Mouse (Mus musculus): ENCODE measurements around the gene Mpv17l2. TPM values are rescaled to one million over a fixed set of nuclear protein-coding genes. Genes with fewer than 3 reads are reported as not detected.

Mpv17l2 gene
- 10 to 100 TPM; 35.8 to 37.1 TPM for total RNA-seq (2021)

DNA sequence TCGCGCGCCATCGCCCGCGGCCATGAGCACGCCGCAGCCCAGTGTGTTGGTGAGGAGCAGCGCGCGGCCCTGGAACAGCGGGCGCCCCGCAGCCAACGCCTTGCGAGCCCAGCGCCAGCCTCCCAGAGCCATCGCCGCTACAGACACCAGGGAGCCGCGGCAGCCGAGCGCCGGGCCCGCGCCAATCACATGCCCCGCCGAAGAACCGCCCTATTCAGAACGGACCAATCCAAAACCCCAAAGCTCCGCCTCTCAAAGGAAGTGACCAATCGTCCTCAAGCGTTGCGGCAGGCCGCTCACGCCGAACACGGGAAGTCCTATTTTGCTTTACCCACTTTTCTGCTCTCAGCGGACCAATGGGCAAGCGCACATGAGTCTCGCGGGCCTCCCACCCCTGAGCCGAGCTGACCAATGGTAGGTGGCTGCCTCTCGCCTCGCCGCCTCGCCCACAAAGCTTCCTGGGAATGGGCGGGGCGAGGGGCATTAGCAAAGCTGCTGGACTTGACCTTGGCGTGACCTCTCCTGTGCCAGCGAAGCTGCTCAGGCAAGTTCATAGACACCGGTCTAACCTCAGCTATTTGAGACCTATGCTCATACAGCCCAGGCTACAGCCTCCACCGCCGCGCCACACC lies at the start of gene Mpv17l2:
TSS of gene Mpv17l2 (minus strand) at position 172 of the 632 bp plus-strand sequence.
- peak; percentile 96 to 99 for DNase-seq (ENCODE audit: extremely low spot score in 1 of 2, low spot score in 2 of 2)
- intact Hi-C loops (cut with DNase I): loop anchor here (5.0 kb wide), 1 partner anchor 81 kb away; no protein-coding TSS in a partner anchor

GRCm38 (mm10) chr8:70808955-70809701 lies 48.4 kb upstream of the Mpv17l2 start:
- intact Hi-C loops (cut with DNase I): no loop called here
- peak in 1 of 2 experiments; percentile 26 for DNase-seq (ENCODE audit: extremely low spot score in 1 of 2, low spot score in 2 of 2)

DNA sequence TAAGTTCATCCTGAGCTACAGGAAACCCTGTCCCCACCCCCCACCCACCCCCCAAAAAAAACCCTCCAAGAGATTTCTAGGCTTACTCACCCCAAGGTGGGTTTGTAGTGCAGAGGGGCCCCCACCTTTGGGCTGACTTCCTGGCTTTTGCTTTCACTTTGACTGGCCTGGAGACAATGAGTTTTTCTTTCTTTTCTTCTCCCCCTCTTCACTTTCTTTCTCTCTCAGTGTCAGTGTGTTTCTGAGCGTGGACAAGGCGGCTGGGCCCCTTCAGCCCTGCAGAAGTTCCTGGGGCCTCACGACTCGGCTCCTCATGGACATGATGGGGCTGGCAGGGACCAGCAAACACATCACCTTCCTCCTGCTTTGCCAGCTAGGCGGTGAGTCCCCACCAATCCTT lies 47.5 kb upstream of the Mpv17l2 start, which contains the start of gene Il12rb1:
TSS of gene Il12rb1 (plus strand) at position 211 of the 400 bp plus-strand sequence.
- no peak for DNase-seq (ENCODE audit: extremely low spot score in 1 of 2, low spot score in 2 of 2)
- intact Hi-C loops (cut with DNase I): no loop called here

- peak in 1 of 2 experiments; percentile 29 for DNase-seq (ENCODE audit: extremely low spot score in 1 of 2, low spot score in 2 of 2)
- intact Hi-C loops (cut with DNase I): no loop called here
Observed at GRCm38 (mm10) chr8:70807304-70807703, 46.6 kb upstream of the Mpv17l2 start.

DNA sequence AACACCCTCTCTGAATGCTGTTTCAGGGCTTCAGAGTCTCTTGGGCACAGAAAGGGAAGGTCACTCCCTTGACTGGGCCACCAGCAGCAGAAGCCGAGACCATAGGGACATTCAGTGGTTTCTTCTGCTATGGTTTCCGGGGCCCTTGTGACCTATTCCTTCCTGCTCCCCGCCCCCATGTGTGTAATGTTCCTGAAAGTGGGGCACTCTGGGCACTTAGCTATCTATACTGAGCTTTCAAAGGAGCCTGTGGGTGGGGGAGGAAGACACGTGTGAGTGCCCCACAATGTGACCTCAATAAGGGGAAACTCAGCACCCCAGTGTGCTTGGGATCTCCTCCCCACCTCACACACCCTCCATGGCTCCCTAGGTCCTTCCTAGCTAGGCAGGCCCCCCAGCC lies 45.8 kb upstream of the Mpv17l2 start:
- intact Hi-C loops (cut with DNase I): no loop called here
- peak in 1 of 2 experiments; percentile 57 for DNase-seq (ENCODE audit: extremely low spot score in 1 of 2, low spot score in 2 of 2)

DNA sequence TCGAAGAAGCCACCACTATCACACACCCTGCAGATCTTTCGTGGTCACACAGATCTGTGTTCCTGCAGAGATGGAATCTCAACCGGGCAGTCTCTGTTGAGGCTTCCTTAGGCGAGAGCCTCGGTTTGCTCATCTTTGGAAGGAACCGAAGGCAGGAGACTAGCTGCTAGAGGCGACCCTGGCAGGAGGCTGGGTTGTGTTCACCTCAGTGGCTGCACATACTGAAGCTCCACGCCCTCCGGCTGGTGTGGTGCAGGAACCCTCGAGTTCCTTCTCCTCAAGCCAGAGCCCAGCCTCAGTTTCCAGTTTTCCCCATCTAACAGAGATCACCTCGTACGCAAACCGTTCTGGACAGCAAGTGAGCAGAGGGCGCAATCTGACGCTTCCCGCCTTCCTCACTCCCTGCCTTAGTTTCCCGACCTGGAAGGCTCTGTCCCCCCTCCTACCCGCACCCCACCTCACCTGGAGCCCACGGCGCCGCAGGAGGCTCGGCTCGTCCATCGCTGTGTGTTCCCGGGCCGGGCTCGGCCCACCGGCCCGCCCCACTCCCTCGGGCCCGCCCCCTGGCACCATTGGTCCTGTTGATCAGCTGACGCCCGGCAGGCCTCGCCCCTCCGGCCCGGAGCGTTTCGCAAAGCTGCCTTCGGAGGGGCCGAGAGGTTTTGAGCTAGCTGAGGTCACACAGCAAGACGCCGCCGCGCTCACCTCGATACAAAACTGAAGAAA lies 43.9 kb upstream of the Mpv17l2 start, which contains the start of gene Mast3:
TSS of gene Mast3 (minus strand) at position 574 of the 726 bp plus-strand sequence.
- intact Hi-C loops (cut with DNase I): loop anchor here (5.0 kb wide), 1 partner anchor 33 kb away; the partner anchor contains the start of gene Arrdc2
- peak; percentile 66 to 93 for DNase-seq (ENCODE audit: extremely low spot score in 1 of 2, low spot score in 2 of 2)

DNA sequence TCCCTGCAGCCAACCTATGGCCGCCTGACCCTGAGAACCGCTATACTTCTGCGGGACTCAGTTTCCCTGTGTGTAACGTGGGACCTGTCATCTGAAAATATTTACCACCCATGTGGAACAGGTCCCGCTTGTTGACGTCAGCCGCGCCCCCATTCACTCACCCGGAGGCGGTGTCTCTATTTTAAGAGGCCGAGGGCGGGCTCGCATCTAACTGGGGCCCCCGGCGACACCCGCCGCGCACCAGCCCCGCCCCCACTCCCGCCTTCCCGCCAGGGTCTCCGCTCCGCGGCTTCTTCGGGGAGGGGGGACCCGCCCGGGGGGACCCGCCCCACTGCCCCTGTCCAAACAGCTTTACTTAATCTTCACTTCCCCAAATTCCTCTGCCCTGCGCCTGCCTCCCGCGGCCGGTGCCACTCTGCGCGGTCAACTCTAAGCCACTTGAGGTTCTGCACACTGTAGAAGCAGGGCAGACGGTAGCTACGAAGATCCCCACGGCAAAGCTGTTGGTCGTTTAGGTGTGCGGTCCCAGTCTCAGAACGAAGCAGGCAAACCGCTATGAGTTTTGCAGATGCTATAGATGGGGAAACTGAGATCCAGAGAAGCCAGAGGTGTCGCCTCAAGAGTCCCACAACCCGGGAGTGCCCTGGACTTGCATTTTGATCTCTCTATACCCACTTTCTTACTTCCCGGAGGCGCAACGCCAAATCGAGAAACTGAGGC lies 43.2 kb upstream of the Mpv17l2 start:
- intact Hi-C loops (cut with DNase I): loop anchor here (5.0 kb wide), 1 partner anchor 33 kb away; the partner anchor contains the start of gene Arrdc2
- peak in 1 of 2 experiments; percentile 81 for DNase-seq (ENCODE audit: extremely low spot score in 1 of 2, low spot score in 2 of 2)

GRCm38 (mm10) chr8:70802786-70803510 lies 42.2 kb upstream of the Mpv17l2 start:
- intact Hi-C loops (cut with DNase I): loop anchor here (5.0 kb wide), 1 partner anchor 34 kb away; the partner anchor contains the start of gene Arrdc2

DNA sequence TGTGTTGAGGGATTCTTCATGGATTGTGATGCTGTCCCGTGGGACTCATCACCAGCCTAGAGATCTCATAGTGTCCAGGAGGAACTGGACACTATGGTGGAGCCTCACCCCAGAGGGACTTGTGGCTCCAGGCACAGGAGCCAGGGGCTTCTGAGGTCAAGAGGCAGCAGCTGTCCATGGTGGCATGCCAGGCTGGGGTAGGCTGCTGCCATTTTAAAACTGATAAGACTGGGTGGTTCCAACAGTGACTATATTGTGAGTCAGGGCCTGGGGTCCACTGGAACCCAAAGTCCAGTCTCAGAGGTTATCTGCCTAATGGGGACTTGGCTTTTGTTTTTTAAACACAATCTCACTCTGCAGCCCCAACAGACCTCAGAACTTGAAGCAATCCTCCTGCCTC lies 41.1 kb upstream of the Mpv17l2 start:
- intact Hi-C loops (cut with DNase I): loop anchor here (5.0 kb wide), 1 partner anchor 35 kb away; the partner anchor contains the start of gene Arrdc2
- no peak for DNase-seq (ENCODE audit: extremely low spot score in 1 of 2, low spot score in 2 of 2)

More at GRCm38 (mm10) chr8:70802786-70803510, 42.2 kb upstream of the Mpv17l2 start:
- no peak for DNase-seq (ENCODE audit: extremely low spot score in 1 of 2, low spot score in 2 of 2)

DNA sequence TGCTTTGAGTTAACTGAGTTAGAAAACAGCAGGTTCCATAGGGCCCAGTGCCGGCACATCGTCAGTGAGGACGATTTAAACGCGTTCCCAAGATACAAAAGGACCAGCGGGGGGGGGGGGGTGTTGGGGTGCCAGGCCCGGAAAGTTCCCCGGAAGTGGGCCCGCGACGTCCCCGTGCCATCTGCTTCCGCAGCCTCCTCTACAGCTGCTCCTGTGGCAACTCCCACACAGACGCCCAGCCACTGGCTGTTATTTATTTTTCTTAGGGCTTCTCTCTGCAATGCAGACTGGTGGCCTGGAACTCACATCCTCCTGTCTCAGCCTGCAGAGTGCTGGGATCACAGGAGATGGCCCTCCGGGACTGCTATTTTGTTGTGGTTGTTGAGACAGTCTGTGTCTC lies 40.4 kb upstream of the Mpv17l2 start:
- peak; percentile 61 to 72 for DNase-seq (ENCODE audit: extremely low spot score in 1 of 2, low spot score in 2 of 2)
- intact Hi-C loops (cut with DNase I): loop anchor here (5.0 kb wide), 1 partner anchor 36 kb away; the partner anchor contains the start of gene Arrdc2

DNA sequence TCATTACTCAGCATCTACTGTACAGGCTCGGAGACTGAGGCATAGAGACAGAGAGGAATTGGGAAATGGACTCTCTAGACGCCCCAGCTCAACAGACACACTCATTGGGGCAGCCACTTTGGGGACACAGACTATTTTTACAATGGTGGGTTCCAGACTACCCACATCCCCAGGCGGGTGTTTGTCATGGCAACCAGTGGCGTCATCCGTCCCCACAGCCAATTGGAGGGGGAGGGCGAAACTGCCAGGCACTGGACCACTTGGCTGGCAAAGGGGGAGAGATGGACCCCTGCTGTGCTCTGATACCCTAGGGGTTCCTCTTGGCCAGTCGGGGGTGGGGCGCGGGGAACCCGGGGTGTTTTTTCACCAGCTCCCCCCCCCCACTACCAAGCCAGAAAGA lies 39.9 kb upstream of the Mpv17l2 start:
- DNase-seq (ENCODE audit: extremely low spot score in 1 of 2, low spot score in 2 of 2): peak in 1 of 2 experiments; percentile 73
- intact Hi-C loops (cut with DNase I): loop anchor here (5.0 kb wide), 1 partner anchor 37 kb away; the partner anchor contains the start of gene Arrdc2

- intact Hi-C loops (cut with DNase I): no loop called here
- no peak for DNase-seq (ENCODE audit: extremely low spot score in 1 of 2, low spot score in 2 of 2)
Observed at GRCm38 (mm10) chr8:70798281-70798680, 37.5 kb upstream of the Mpv17l2 start.

DNA sequence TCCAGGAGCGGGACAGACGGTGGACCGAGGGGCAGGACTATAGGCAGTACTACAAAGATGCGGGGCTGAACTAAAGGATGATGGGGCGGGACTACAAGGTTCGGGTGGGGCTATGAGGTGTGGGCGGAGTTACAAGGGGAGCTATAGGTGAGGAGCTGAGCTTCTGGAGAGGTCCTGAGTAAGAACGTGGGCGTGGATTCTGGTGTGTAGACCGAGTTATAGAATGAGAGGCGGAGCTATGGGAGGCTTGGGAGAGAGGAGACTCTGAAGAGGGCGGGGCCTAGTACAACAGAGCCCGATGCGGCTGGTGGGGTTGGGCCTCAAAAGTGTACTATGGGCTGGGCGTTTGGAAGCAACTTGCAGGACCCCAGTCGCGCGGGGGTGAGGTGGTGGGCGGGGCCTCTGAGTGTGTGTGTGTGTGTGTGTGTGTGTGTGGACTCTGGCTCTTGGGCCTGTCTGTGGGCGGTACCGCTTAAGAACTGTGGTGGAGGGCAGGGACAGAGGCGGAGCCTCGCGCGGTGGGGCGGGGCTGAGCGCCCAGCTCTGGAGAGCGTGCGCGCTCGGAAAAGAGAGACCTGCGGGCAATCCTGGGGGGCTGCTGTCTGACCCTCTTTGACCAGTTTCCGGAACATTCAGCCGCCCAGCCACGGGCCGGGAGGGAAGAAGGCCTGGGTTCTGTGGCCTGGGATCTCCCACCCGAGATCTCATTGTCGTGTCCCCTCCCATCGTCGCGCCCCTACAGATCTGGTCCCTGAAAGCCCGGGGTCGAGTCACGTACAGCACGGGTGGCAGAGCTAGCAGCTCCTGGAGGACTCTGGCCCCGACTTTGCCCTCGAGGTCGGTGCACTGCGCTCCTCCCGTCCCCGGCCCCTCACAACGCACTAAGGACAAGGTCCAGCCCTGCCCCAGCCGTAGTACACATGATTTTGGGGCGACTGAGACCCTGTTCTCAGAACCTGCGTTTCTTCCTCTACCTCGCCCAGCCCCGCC lies 36.6 kb upstream of the Mpv17l2 start:
- DNase-seq (ENCODE audit: extremely low spot score in 1 of 2, low spot score in 2 of 2): peak; percentile 90 to 93
- intact Hi-C loops (cut with DNase I): no loop called here

GRCm38 (mm10) chr8:70796403-70797080 lies 35.8 kb upstream of the Mpv17l2 start:
- DNase-seq (ENCODE audit: extremely low spot score in 1 of 2, low spot score in 2 of 2): no peak
- intact Hi-C loops (cut with DNase I): no loop called here

GRCm38 (mm10) chr8:70795370-70795769 lies 34.6 kb upstream of the Mpv17l2 start:
- intact Hi-C loops (cut with DNase I): no loop called here
- DNase-seq (ENCODE audit: extremely low spot score in 1 of 2, low spot score in 2 of 2): no peak

GRCm38 (mm10) chr8:70794215-70794614 lies 33.5 kb upstream of the Mpv17l2 start:
- no peak for DNase-seq (ENCODE audit: extremely low spot score in 1 of 2, low spot score in 2 of 2)
- intact Hi-C loops (cut with DNase I): no loop called here

All from left cerebral cortex, postnatal 10 days (tissue).